Mouse (Mus musculus) ES-E14 (cell line): ENCODE data around the gene Dpy19l3.

ENCODE experiments used
- HCFC1 ChIP-seq: IDR thresholded peaks from 2 replicates; pipeline ENCODE4 v1.6.1; 2012; ENCODE audit warnings: low read length, inconsistent platforms, borderline replicate concordance; ENCODE audit not compliant: insufficient read depth
- MAFK ChIP-seq: IDR thresholded peaks from 2 replicates; pipeline ENCODE4 v1.6.1; 2014; ENCODE audit warnings: mild to moderate bottlenecking, low read depth, low read length, inconsistent platforms; ENCODE audit not compliant: insufficient read depth
- ZC3H11A ChIP-seq: IDR thresholded peaks from 2 replicates; pipeline ENCODE4 v1.6.1; 2012; ENCODE audit warnings: low read depth, mild to moderate bottlenecking, inconsistent platforms, low read length, borderline replicate concordance
- ZNF384 ChIP-seq: IDR thresholded peaks from 2 replicates; pipeline ENCODE4 v1.6.1; 2012; ENCODE audit warnings: low read depth, low read length, inconsistent platforms

- no peak for TF ChIP-seq ZC3H11A
- TF ChIP-seq ZNF384 = no peak
- TF ChIP-seq MAFK = no peak
- TF ChIP-seq HCFC1 = no peak
Observed at GRCm38 (mm10) chr7:35708101-35708500, 46.2 kb downstream of the Dpy19l3 start.
